Mouse (Mus musculus): ENCODE measurements at regions not wholly inside any gene's neighbourhood (a gene's known extent, or its start where the extent isn't known, plus 50 kb on each side); places are given as distances from the start of the nearest gene placed in this dataset.

DNA sequence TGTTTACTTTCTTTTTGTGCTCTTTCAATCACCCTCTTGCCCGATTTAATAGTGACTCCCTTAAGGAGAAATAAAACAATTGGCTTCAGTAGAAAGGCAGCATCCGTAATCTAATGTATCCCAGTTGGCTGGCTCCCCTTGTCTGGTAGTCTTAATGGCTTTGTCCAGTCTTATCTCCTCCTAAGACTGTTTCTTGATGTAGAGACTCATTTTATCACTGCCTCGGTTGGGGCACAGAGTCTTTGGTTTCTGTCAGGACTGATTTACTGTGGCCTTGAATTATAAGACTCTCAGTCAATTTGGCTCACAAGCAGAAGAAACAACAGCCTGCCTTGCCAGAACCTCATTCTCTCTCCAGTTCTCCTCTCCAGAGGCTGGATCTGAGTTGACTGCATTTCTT, 487.5 kb upstream of the Syt1 start:
- no peaks in the 10 kb centered on the region for H3K36me3 ChIP-seq (ENCODE audit: control insufficient read depth, insufficient read depth, low read length)
- peak; percentile 71; the same call in 1 of the 2 replicates for ATAC-seq (ENCODE audit: low FRiP score, low TSS enrichment)
- H3K27ac ChIP-seq (ENCODE audit: low read depth, low read length), result no peak overlapping the region
- H3K9ac ChIP-seq (ENCODE audit: low read depth, low read length), result no peak overlapping the region
- no peak overlapping the region for H3K4me2 ChIP-seq (replicated peaks; ENCODE audit: low read depth, low read length)
- WGBS, result 44% methylated on average over 3 of the region's 3 CpGs
- no peaks in the 10 kb centered on the region for H3K27me3 ChIP-seq (ENCODE audit: control insufficient read depth, insufficient read depth, low read length)
- H3K9me3 ChIP-seq (ENCODE audit: control insufficient read depth, low read length), result no peaks in the 10 kb centered on the region
- H3K4me3 ChIP-seq (ENCODE audit: low read length), result no peak overlapping the region
- H3K4me1 ChIP-seq (ENCODE audit: control insufficient read depth, insufficient read depth, low read length), result no peaks in the 10 kb centered on the region

DNA sequence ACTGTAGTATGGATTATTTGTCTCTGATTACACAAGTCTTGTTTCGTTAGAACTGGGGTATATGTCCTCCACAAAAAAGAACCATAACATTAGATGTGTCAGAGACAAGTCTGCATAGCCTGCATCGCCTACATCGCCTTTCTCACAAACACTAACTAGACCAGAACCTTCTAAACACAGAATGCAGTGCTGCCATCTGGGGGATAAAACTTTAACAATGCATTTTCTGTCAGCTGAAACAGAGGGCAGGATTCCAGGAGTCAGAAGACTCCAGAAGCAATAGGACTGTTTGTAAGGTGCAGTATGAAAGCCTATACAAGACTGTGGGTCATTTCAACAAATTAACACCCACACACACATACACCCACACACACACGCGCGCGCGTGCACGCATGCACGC, 485.4 kb upstream of the Syt1 start:
- no peak for ATAC-seq (ENCODE audit: low FRiP score, low TSS enrichment)
- 79% methylated on average over 10 of the region's 10 CpGs for WGBS
- Histone ChIP-seq H3K36me3 (ENCODE audit: control insufficient read depth, insufficient read depth, low read length) (no peaks in the 10 kb centered on the region), H3K27ac (ENCODE audit: low read depth, low read length) (no peak overlapping the region), H3K27me3 (ENCODE audit: control insufficient read depth, insufficient read depth, low read length) (no peaks in the 10 kb centered on the region), H3K4me3 (ENCODE audit: low read length) (no peak overlapping the region), H3K9ac (ENCODE audit: low read depth, low read length) (no peak overlapping the region), H3K4me1 (ENCODE audit: control insufficient read depth, insufficient read depth, low read length) (no peaks in the 10 kb centered on the region), H3K4me2 (replicated peaks; ENCODE audit: low read depth, low read length) (no peak overlapping the region), H3K9me3 (ENCODE audit: control insufficient read depth, low read length) (no peaks in the 10 kb centered on the region)

DNA sequence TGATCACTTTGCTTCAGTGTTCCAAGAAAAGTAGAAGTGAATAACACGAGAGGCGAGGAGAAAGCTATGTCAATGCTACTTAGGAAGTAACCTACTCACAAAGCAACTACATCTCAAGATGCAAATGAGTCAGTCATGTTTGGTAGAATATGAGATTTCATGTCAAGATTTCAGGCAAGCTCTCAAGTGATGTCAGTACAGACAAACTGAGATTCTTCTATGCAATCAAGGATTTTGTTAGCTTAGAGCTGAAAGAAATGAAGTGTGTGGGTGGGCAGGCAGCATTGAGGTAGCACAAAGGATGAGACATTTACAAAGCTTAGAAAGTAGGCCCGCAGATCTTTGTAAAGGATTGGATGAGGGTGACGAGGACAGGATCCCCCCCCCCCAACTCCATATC, 480.0 kb upstream of the Syt1 start:
- no peak for ATAC-seq (ENCODE audit: low FRiP score, low TSS enrichment)
- 88% methylated on average over 4 of the region's 4 CpGs for WGBS

GRCm38 (mm10) chr10:109488000-109488399, 477.2 kb upstream of the Syt1 start:
- Histone ChIP-seq H3K9ac (ENCODE audit: low read depth, low read length) (no peak overlapping the region), H3K9me3 (ENCODE audit: control insufficient read depth, low read length) (no peaks in the 10 kb centered on the region), H3K4me1 (ENCODE audit: control insufficient read depth, insufficient read depth, low read length) (no peaks in the 10 kb centered on the region), H3K27me3 (ENCODE audit: control insufficient read depth, insufficient read depth, low read length) (no peaks in the 10 kb centered on the region), H3K4me2 (replicated peaks; ENCODE audit: low read depth, low read length) (no peak overlapping the region), H3K4me3 (ENCODE audit: low read length) (no peak overlapping the region), H3K27ac (ENCODE audit: low read depth, low read length) (no peak overlapping the region), H3K36me3 (ENCODE audit: control insufficient read depth, insufficient read depth, low read length) (no peaks in the 10 kb centered on the region)
- WGBS, result 97% methylated on average over 1 of the region's 1 CpGs
- no peak for ATAC-seq (ENCODE audit: low FRiP score, low TSS enrichment)

More for the DNA sequence above, 480.0 kb upstream of the Syt1 start:
- Histone ChIP-seq H3K27ac (ENCODE audit: low read depth, low read length) (no peak overlapping the region), H3K4me1 (ENCODE audit: control insufficient read depth, insufficient read depth, low read length) (no peaks in the 10 kb centered on the region), H3K9ac (ENCODE audit: low read depth, low read length) (no peak overlapping the region), H3K4me2 (replicated peaks; ENCODE audit: low read depth, low read length) (no peak overlapping the region), H3K36me3 (ENCODE audit: control insufficient read depth, insufficient read depth, low read length) (no peaks in the 10 kb centered on the region), H3K9me3 (ENCODE audit: control insufficient read depth, low read length) (no peaks in the 10 kb centered on the region), H3K4me3 (ENCODE audit: low read length) (no peak overlapping the region), H3K27me3 (ENCODE audit: control insufficient read depth, insufficient read depth, low read length) (no peaks in the 10 kb centered on the region)

- 69% methylated on average over 7 of the region's 7 CpGs for WGBS
- peak; percentile 28; the same call in 1 of the 2 replicates for ATAC-seq (ENCODE audit: low FRiP score, low TSS enrichment)
These were observed 476.3 kb upstream of the Syt1 start for GRCm38 (mm10) chr10:109486917-109487604.

GRCm38 (mm10) chr10:109480551-109480950, 469.8 kb upstream of the Syt1 start:
- Histone ChIP-seq H3K36me3 (ENCODE audit: control insufficient read depth, insufficient read depth, low read length) (no peaks in the 10 kb centered on the region), H3K27ac (ENCODE audit: low read depth, low read length) (no peak overlapping the region), H3K4me2 (replicated peaks; ENCODE audit: low read depth, low read length) (no peak overlapping the region), H3K4me3 (ENCODE audit: low read length) (no peak overlapping the region), H3K9ac (ENCODE audit: low read depth, low read length) (no peak overlapping the region), H3K27me3 (ENCODE audit: control insufficient read depth, insufficient read depth, low read length) (no peaks in the 10 kb centered on the region), H3K4me1 (ENCODE audit: control insufficient read depth, insufficient read depth, low read length) (no peaks in the 10 kb centered on the region), H3K9me3 (ENCODE audit: control insufficient read depth, low read length) (no peaks in the 10 kb centered on the region)
- no peak for ATAC-seq (ENCODE audit: low FRiP score, low TSS enrichment)

More at GRCm38 (mm10) chr10:109486917-109487604, 476.3 kb upstream of the Syt1 start:
- H3K4me3 ChIP-seq (ENCODE audit: low read length), result no peak overlapping the region
- H3K9me3 ChIP-seq (ENCODE audit: control insufficient read depth, low read length), result no peaks in the 10 kb centered on the region
- H3K9ac ChIP-seq (ENCODE audit: low read depth, low read length), result no peak overlapping the region
- no peaks in the 10 kb centered on the region for H3K4me1 ChIP-seq (ENCODE audit: control insufficient read depth, insufficient read depth, low read length)
- H3K36me3 ChIP-seq (ENCODE audit: control insufficient read depth, insufficient read depth, low read length), result no peaks in the 10 kb centered on the region
- H3K27me3 ChIP-seq (ENCODE audit: control insufficient read depth, insufficient read depth, low read length), result no peaks in the 10 kb centered on the region
- H3K27ac ChIP-seq (ENCODE audit: low read depth, low read length), result no peak overlapping the region
- H3K4me2 ChIP-seq (replicated peaks; ENCODE audit: low read depth, low read length), result no peak overlapping the region

DNA sequence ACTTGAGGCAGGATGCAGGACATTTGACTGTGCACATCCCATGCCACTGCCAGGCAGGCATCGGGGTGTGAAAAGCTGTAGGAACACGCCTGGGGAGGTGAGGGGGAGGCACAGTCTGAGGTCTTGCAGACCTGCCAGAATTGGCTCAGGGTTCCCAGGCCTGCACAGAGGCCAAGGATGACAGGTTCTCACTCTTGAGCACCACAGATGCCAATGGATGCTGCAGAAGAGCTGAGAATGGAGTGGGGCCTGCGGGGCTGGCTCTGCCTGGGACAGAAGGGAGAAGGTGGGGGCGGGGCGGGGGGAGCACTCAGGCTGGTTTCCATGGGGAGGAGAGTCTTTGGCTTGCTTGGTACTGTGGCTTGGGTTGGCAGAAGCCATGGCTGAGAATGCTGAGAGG, 469.2 kb upstream of the Syt1 start:
- Histone ChIP-seq H3K4me1 (ENCODE audit: control insufficient read depth, insufficient read depth, low read length) (no peaks in the 10 kb centered on the region), H3K4me2 (replicated peaks; ENCODE audit: low read depth, low read length) (no peak overlapping the region), H3K27ac (ENCODE audit: low read depth, low read length) (no peak overlapping the region), H3K9me3 (ENCODE audit: control insufficient read depth, low read length) (no peaks in the 10 kb centered on the region), H3K4me3 (ENCODE audit: low read length) (no peak overlapping the region), H3K9ac (ENCODE audit: low read depth, low read length) (no peak overlapping the region), H3K36me3 (ENCODE audit: control insufficient read depth, insufficient read depth, low read length) (no peaks in the 10 kb centered on the region), H3K27me3 (ENCODE audit: control insufficient read depth, insufficient read depth, low read length) (no peaks in the 10 kb centered on the region)
- 75% methylated on average over 5 of the region's 5 CpGs for WGBS
- no peak for ATAC-seq (ENCODE audit: low FRiP score, low TSS enrichment)

- ATAC-seq (ENCODE audit: low FRiP score, low TSS enrichment), result no peak
- 70% methylated on average over 3 of the region's 3 CpGs for WGBS
- H3K36me3 ChIP-seq (ENCODE audit: control insufficient read depth, insufficient read depth, low read length), result no peaks in the 10 kb centered on the region
These were observed 455.7 kb upstream of the Syt1 start for GRCm38 (mm10) chr10:109466516-109466915.

GRCm38 (mm10) chr10:109431112-109431511, 420.3 kb upstream of the Syt1 start:
- H3K9me3 ChIP-seq (ENCODE audit: control insufficient read depth, low read length), result no peaks in the 10 kb centered on the region
- WGBS, result 87% methylated on average over 4 of the region's 4 CpGs
- no peak overlapping the region for H3K9ac ChIP-seq (ENCODE audit: low read depth, low read length)
- H3K4me2 ChIP-seq (replicated peaks; ENCODE audit: low read depth, low read length), result no peak overlapping the region
- no peaks in the 10 kb centered on the region for H3K36me3 ChIP-seq (ENCODE audit: control insufficient read depth, insufficient read depth, low read length)
- no peak overlapping the region for H3K4me3 ChIP-seq (ENCODE audit: low read length)
- no peaks in the 10 kb centered on the region for H3K4me1 ChIP-seq (ENCODE audit: control insufficient read depth, insufficient read depth, low read length)
- no peak overlapping the region for H3K27ac ChIP-seq (ENCODE audit: low read depth, low read length)
- no peak for ATAC-seq (ENCODE audit: low FRiP score, low TSS enrichment)
- no peaks in the 10 kb centered on the region for H3K27me3 ChIP-seq (ENCODE audit: control insufficient read depth, insufficient read depth, low read length)

More at GRCm38 (mm10) chr10:109466516-109466915, 455.7 kb upstream of the Syt1 start:
- H3K4me1 ChIP-seq (ENCODE audit: control insufficient read depth, insufficient read depth, low read length), result no peaks in the 10 kb centered on the region
- no peak overlapping the region for H3K27ac ChIP-seq (ENCODE audit: low read depth, low read length)
- H3K4me2 ChIP-seq (replicated peaks; ENCODE audit: low read depth, low read length), result no peak overlapping the region
- H3K9ac ChIP-seq (ENCODE audit: low read depth, low read length), result no peak overlapping the region
- no peak overlapping the region for H3K4me3 ChIP-seq (ENCODE audit: low read length)
- H3K27me3 ChIP-seq (ENCODE audit: control insufficient read depth, insufficient read depth, low read length), result no peaks in the 10 kb centered on the region
- no peaks in the 10 kb centered on the region for H3K9me3 ChIP-seq (ENCODE audit: control insufficient read depth, low read length)

Data from kidney, embryonic 14.5 days (tissue).